Mouse (Mus musculus): ENCODE results near the gene C9orf72. TPM values are rescaled to one million over a fixed set of nuclear protein-coding genes. Genes with fewer than 3 reads are reported as not detected.

Gene C9orf72
- polyA plus RNA-seq, 1 experiment from 2014 or later = 25.4 TPM

GRCm38 (mm10) chr4:35167855-35168254 lies 58.1 kb downstream of the C9orf72 start:
- no peak overlapping the region for H3K9ac ChIP-seq (ENCODE audit: low read length)
- 85% methylated on average over 5 of the region's 5 CpGs for WGBS
- no peak for DNase-seq (ENCODE audit: low spot score)

GRCm38 (mm10) chr4:35165947-35166346 lies 60.0 kb downstream of the C9orf72 start:
- ATAC-seq (replicated peaks; ENCODE audit: low FRiP score) (no peak), DNase-seq (ENCODE audit: low spot score) (no peak)
- no peaks in the 10 kb centered on the region for H3K9me3 ChIP-seq (ENCODE audit: control insufficient read depth, low read length)
- H3K9ac ChIP-seq (ENCODE audit: low read length) = no peak overlapping the region
- no peaks in the 10 kb centered on the region for H3K36me3 ChIP-seq (ENCODE audit: control insufficient read depth, insufficient read depth, low read length)
- no peaks in the 10 kb centered on the region for H3K27me3 ChIP-seq (ENCODE audit: control insufficient read depth, insufficient read depth, low read length)
- 77% methylated on average over 3 of the region's 3 CpGs for WGBS
- no peak overlapping the region for H3K4me2 ChIP-seq (ENCODE audit: low read depth, low read length, severe bottlenecking)
- no peak overlapping the region for H3K4me3 ChIP-seq (ENCODE audit: low read depth, low read length)
- H3K27ac ChIP-seq (ENCODE audit: low read depth, low read length) = no peak overlapping the region
- no peaks in the 10 kb centered on the region for H3K4me1 ChIP-seq (replicated peaks; ENCODE audit: control insufficient read depth, insufficient read depth, low read length)

More at GRCm38 (mm10) chr4:35167855-35168254, 58.1 kb downstream of the C9orf72 start:
- Histone ChIP-seq H3K9me3 (ENCODE audit: control insufficient read depth, low read length) (no peaks in the 10 kb centered on the region), H3K4me3 (ENCODE audit: low read depth, low read length) (no peak overlapping the region), H3K4me2 (ENCODE audit: low read depth, low read length, severe bottlenecking) (no peak overlapping the region), H3K27me3 (ENCODE audit: control insufficient read depth, insufficient read depth, low read length) (no peaks in the 10 kb centered on the region), H3K36me3 (ENCODE audit: control insufficient read depth, insufficient read depth, low read length) (no peaks in the 10 kb centered on the region), H3K27ac (ENCODE audit: low read depth, low read length) (no peak overlapping the region), H3K4me1 (replicated peaks; ENCODE audit: control insufficient read depth, insufficient read depth, low read length) (no peaks in the 10 kb centered on the region)
- no peak for ATAC-seq (replicated peaks; ENCODE audit: low FRiP score)

- DNase-seq (ENCODE audit: low spot score) (no peak), ATAC-seq (replicated peaks; ENCODE audit: low FRiP score) (no peak)
- Histone ChIP-seq H3K27ac (ENCODE audit: low read depth, low read length) (no peak overlapping the region), H3K9ac (ENCODE audit: low read length) (no peak overlapping the region), H3K4me3 (ENCODE audit: low read depth, low read length) (no peak overlapping the region), H3K27me3 (ENCODE audit: control insufficient read depth, insufficient read depth, low read length) (no peaks in the 10 kb centered on the region), H3K4me2 (ENCODE audit: low read depth, low read length, severe bottlenecking) (no peak overlapping the region), H3K4me1 (replicated peaks; ENCODE audit: control insufficient read depth, insufficient read depth, low read length) (no peaks in the 10 kb centered on the region), H3K36me3 (ENCODE audit: control insufficient read depth, insufficient read depth, low read length) (no peaks in the 10 kb centered on the region), H3K9me3 (ENCODE audit: control insufficient read depth, low read length) (no peaks in the 10 kb centered on the region)
- WGBS = 84% methylated on average over 2 of the region's 2 CpGs
Measured at GRCm38 (mm10) chr4:35165275-35165674, 60.7 kb downstream of the C9orf72 start.

GRCm38 (mm10) chr4:35157815-35158214 lies 68.2 kb downstream of the C9orf72 start:
- no peak overlapping the region for H3K9ac ChIP-seq (ENCODE audit: low read length)
- H3K4me3 ChIP-seq (ENCODE audit: low read depth, low read length) = no peak overlapping the region
- no peaks in the 10 kb centered on the region for H3K27me3 ChIP-seq (ENCODE audit: control insufficient read depth, insufficient read depth, low read length)
- no peak for ATAC-seq (replicated peaks; ENCODE audit: low FRiP score)
- DNase-seq (ENCODE audit: low spot score) = no peak
- H3K4me2 ChIP-seq (ENCODE audit: low read depth, low read length, severe bottlenecking) = no peak overlapping the region
- no peaks in the 10 kb centered on the region for H3K36me3 ChIP-seq (ENCODE audit: control insufficient read depth, insufficient read depth, low read length)
- no peaks in the 10 kb centered on the region; the same call in 1 of the 2 replicates for H3K4me1 ChIP-seq (replicated peaks; ENCODE audit: control insufficient read depth, insufficient read depth, low read length)
- H3K9me3 ChIP-seq (ENCODE audit: control insufficient read depth, low read length) = no peaks in the 10 kb centered on the region
- no peak overlapping the region for H3K27ac ChIP-seq (ENCODE audit: low read depth, low read length)
- 71% methylated on average over 11 of the region's 11 CpGs for WGBS

- Histone ChIP-seq H3K27ac (ENCODE audit: low read depth, low read length) (peak within 1 kb of the TSS; percentile 78), H3K4me3 (ENCODE audit: low read depth, low read length) (peak within 1 kb of the TSS; percentile 60), H3K9me3 (ENCODE audit: control insufficient read depth, low read length) (no peaks in the 10 kb centered on the region), H3K4me1 (replicated peaks; ENCODE audit: control insufficient read depth, insufficient read depth, low read length) (no peaks in the 10 kb centered on the region; the same call in 1 of the 2 replicates), H3K4me2 (ENCODE audit: low read depth, low read length, severe bottlenecking) (peak within 1 kb of the TSS; percentile 85), H3K36me3 (ENCODE audit: control insufficient read depth, insufficient read depth, low read length) (no peaks in the 10 kb centered on the region), H3K27me3 (ENCODE audit: control insufficient read depth, insufficient read depth, low read length) (no peaks in the 10 kb centered on the region), H3K9ac (ENCODE audit: low read length) (peak within 1 kb of the TSS; percentile 83)
- ATAC-seq (replicated peaks; ENCODE audit: low FRiP score) (peak; percentile 81), DNase-seq (ENCODE audit: low spot score) (peak; percentile 94)
- WGBS = under 1% methylated on average over 50 of the region's 50 CpGs
Measured at GRCm38 (mm10) chr4:35156751-35157611, 69.0 kb downstream of the C9orf72 start, which contains the start of gene Mob3b. Mob3b (minus strand) TSS chr4:35157484.

- H3K4me3 ChIP-seq (ENCODE audit: low read depth, low read length) = peak overlapping the region; percentile 60
- no peaks in the 10 kb centered on the region for H3K9me3 ChIP-seq (ENCODE audit: control insufficient read depth, low read length)
- H3K4me1 ChIP-seq (replicated peaks; ENCODE audit: control insufficient read depth, insufficient read depth, low read length) = no peaks in the 10 kb centered on the region; the same call in 1 of the 2 replicates
- DNase-seq (ENCODE audit: low spot score) = peak; percentile 85
- under 1% methylated on average over 26 of the region's 26 CpGs for WGBS
- no peaks in the 10 kb centered on the region for H3K27me3 ChIP-seq (ENCODE audit: control insufficient read depth, insufficient read depth, low read length)
- peak overlapping the region; percentile 78 for H3K27ac ChIP-seq (ENCODE audit: low read depth, low read length)
- H3K36me3 ChIP-seq (ENCODE audit: control insufficient read depth, insufficient read depth, low read length) = no peaks in the 10 kb centered on the region
- peak; percentile 88 for ATAC-seq (replicated peaks; ENCODE audit: low FRiP score)
- H3K4me2 ChIP-seq (ENCODE audit: low read depth, low read length, severe bottlenecking) = peak overlapping the region; percentile 85
- peak overlapping the region; percentile 83 for H3K9ac ChIP-seq (ENCODE audit: low read length)
Measured at GRCm38 (mm10) chr4:35156149-35156611, 69.8 kb downstream of the C9orf72 start.

GRCm38 (mm10) chr4:35155132-35155922 lies 70.6 kb downstream of the C9orf72 start:
- Histone ChIP-seq H3K9ac (ENCODE audit: low read length) (peak overlapping the region; percentile 83), H3K27me3 (ENCODE audit: control insufficient read depth, insufficient read depth, low read length) (no peaks in the 10 kb centered on the region), H3K36me3 (ENCODE audit: control insufficient read depth, insufficient read depth, low read length) (no peaks in the 10 kb centered on the region), H3K27ac (ENCODE audit: low read depth, low read length) (peak overlapping the region; percentile 78; the same call in 1 of the 2 replicates), H3K4me1 (replicated peaks; ENCODE audit: control insufficient read depth, insufficient read depth, low read length) (no peaks in the 10 kb centered on the region; the same call in 1 of the 2 replicates), H3K4me3 (ENCODE audit: low read depth, low read length) (peak overlapping the region; percentile 60), H3K9me3 (ENCODE audit: control insufficient read depth, low read length) (no peaks in the 10 kb centered on the region), H3K4me2 (ENCODE audit: low read depth, low read length, severe bottlenecking) (peak overlapping the region; percentile 85)
- peak; percentile 75 for DNase-seq (ENCODE audit: low spot score)
- 24% methylated on average over 20 of the region's 20 CpGs for WGBS
- ATAC-seq (replicated peaks; ENCODE audit: low FRiP score) = no peak; the same call in 1 of the 2 replicates

GRCm38 (mm10) chr4:35154051-35154450 lies 71.9 kb downstream of the C9orf72 start:
- no peaks in the 10 kb centered on the region for H3K9me3 ChIP-seq (ENCODE audit: control insufficient read depth, low read length)
- H3K4me2 ChIP-seq (ENCODE audit: low read depth, low read length, severe bottlenecking) = no peak overlapping the region
- H3K27ac ChIP-seq (ENCODE audit: low read depth, low read length) = no peak overlapping the region
- DNase-seq (ENCODE audit: low spot score) = peak; percentile 37
- H3K4me3 ChIP-seq (ENCODE audit: low read depth, low read length) = no peak overlapping the region
- no peaks in the 10 kb centered on the region for H3K36me3 ChIP-seq (ENCODE audit: control insufficient read depth, insufficient read depth, low read length)
- H3K4me1 ChIP-seq (replicated peaks; ENCODE audit: control insufficient read depth, insufficient read depth, low read length) = no peaks in the 10 kb centered on the region; the same call in 1 of the 2 replicates
- H3K9ac ChIP-seq (ENCODE audit: low read length) = no peak overlapping the region
- WGBS = 40% methylated on average over 3 of the region's 3 CpGs
- no peak for ATAC-seq (replicated peaks; ENCODE audit: low FRiP score)
- H3K27me3 ChIP-seq (ENCODE audit: control insufficient read depth, insufficient read depth, low read length) = no peaks in the 10 kb centered on the region
